Mouse (Mus musculus) urinary bladder, postnatal 36 days (tissue): ENCODE results near the gene Npnt.

ENCODE experiments used
- DNase-seq, 2 experiments: peaks; one replicate each; pipeline ENCODE4 v3.0.0; 2022; ENCODE audit warnings: low spot score in 2 of 2, mixed read lengths in 1 of 2

Npnt gene

DNA sequence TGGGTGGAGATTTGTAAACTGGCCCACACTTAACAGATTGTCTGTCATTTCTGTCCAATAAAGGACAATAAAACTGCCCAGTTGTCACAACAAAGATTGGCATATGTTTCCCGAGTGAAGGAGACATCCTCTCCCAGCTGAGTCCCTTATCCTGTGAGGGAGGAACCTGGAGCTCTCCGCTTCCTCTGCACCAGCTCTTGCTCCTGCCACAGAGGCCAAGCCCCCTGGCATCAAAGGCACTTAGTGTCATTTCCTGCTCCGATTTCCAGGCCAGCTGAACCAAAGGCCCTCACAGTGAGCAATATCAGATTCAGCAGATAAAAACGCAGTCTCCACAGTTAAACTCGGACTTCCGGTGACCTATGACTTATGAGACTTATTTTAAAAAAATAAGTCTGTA is 93.4 kb downstream of the Npnt start:
- DNase-seq, result no peak

DNA sequence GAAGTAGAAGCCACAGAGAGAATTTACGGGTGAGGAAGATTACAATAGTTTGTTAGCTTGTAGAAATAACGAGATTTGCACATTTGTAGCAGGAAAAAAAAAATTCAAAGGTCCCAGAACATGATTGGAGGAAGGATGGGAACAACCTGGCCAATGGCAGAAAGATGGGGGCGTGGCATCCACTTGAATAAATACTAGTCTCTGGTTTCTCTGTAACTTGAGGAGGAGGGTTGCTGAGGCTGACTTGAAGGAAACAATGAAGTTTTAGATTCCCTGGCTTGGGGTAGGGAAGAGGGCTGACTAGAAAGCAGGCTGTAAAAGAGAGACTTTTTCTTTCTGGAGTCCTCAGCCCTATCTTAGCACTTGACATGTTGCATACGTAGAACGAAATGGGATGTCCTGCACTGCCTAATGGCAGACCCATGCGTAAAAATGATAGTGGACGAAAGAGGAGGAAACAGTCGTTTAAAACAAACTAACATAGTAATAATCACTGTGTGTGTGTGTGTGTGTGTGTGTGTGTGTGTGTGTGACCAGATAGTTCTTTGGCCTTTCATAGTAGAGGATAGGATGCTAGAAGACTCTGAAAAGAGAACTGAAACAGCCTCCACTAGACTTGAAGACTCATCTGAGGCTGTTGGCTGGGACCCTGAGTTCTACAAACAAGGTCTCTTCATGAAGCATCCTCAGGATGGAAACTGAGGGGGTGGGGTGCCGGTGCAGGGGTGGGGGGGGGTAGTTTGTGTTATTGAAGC is 94.5 kb downstream of the Npnt start:
- DNase-seq, result no peak

DNA sequence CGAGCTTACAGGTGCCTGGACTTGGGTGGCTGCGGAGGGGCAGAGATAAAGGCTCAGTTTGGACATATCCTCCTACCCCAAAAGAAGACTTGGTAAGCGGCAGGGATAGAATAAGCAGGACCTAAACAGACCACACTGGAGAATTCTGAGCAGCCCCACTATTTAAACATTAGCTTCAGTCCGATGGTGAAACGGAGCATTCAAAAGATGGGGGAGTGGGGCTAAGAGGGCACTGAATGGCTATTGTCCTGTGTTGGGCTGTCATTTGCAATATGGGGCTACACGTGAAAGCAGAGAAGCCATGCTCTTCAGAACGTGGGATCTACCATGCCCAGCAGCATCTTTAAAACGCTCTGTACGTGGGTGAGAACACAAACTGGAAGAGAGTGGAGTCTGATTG is 95.8 kb downstream of the Npnt start:
- no peak for DNase-seq

DNA sequence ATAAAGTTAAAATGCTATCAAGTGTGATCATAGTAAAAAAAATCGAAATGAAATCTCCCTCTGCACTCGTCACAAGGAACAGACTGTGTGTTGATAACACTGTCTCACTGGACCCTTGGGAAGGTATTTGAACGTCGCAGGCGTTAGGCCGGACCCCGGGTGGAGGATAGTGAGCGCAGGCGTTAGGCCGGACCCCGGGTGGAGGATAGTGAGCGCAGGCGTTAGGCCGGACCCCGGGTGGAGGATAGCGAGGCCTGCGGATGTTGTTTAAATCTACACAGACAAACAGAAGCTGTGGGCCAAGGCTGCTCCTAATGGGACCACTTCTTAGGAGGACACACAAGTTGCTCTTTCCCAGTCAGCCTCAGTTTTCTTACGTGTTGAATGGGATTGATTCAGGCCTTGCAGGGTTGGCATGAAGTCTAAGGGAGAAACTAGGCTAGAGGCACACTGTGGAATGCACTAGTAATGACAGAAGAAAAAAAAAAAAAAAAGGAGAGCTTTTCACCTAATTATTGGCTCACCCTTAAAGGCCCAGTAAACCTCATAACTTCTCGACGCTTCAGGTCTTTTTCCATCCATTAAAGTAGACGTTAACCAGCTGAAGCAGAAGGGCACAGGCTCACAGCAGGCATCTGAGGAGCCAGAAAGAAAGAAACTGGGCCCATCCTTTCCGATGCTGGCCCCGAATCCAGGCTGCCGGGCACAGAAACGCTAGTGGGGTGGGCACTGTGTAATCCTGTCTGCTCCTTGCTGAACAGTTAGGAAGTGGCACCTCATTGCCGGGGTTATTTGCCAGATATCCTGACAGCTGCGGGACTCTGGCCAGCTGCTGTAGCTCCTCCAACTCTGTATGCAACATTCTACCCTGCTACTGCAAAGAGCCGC is 98.0 kb downstream of the Npnt start:
- peak in 1 of 2 experiments; percentile 15 for DNase-seq

DNA sequence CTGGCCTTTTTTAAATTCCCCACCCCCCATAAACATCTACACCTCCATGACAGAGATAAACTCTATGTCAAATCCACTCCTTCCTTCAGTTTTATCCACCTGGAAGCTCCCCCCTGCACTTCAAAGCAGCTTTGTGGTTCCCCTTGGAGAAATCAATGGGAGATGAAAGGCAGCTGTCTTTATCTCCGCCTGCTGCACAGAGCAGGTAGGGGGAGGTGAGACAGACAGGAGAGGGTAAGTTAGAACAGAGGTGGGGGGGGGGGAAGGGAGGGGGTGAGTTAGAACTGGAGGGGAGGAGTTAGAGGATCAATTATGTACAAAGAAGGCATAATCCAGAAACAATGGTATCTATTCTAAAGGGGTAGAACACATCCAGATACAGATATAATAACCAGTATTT is 98.7 kb downstream of the Npnt start:
- no peak for DNase-seq

DNA sequence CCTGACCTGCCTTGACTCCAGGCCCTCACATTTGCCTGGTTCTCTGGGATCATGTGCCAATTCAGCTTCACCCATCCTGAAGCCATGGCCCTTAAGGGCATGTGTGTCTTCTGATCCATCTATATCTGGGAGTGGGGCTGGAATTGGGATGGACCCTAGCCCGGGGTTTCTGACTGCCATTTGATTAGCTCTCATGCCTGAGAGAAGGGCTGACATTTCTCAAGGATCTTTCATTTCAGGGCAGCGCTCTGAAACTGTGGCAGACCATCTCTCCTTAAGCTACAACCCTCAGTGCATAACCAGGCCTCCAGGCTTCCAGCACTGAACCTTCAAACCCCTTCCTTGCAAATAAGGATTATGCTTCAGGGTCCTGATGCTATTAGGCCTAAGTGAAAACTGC is 99.7 kb downstream of the Npnt start:
- no peak for DNase-seq

DNA sequence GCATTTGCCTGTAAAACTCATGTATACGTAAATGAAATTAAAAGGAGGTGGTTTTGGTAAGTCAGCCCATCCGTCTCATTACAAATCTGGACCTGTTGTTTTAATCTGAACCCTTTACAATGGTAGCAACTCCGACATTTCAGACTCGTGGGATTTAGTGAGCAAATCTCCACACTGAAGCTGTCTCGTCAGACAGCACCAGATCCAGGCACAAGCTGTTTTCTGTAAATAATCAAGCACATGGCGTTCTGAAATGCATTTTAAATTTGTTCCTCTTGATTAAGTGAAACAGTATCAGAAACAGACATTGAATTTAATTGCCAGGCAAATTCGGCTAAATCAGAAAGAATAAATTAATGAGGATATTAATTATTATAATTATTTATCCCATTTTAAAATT is 100.4 kb downstream of the Npnt start:
- no peak for DNase-seq

DNA sequence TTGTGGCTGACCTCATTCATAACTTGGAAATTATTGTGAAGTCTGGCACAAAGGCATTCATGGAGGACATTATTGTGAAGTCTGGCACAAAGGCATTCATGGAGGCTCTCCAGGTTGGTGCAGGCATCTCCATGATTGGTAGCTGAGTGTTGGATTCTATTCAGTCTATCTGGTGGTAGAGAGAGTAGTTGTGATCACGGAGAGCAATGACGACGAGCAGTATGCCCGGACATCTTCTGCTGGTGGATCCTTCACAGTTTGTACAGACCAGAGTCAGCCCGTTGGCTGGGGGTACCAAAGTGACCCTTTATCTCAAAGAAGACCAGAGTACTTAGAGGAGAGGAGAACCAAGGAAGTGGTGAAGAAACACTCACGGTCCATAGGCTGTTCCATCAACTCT is 107.4 kb downstream of the Npnt start:
- no peak for DNase-seq

DNA sequence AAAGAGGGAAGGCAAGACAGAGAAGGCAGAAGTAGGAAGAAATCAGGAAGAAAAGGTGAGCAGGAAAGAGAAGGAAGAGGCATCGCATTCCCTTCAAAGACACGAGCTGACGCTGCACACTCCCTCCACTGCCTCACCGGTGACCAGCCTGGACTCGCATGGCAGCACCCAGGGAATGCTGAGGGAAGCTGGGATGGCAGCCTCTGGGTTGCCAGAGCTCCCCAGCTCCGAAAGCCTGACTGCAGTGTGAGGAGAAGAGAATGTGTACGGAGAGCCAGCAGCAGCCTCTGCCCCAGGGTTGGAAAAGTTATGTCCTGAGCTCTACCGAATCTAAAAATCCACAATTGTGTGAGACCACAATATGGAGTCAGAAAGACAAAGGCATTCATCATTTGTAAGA is 110.6 kb downstream of the Npnt start:
- no peak for DNase-seq

DNA sequence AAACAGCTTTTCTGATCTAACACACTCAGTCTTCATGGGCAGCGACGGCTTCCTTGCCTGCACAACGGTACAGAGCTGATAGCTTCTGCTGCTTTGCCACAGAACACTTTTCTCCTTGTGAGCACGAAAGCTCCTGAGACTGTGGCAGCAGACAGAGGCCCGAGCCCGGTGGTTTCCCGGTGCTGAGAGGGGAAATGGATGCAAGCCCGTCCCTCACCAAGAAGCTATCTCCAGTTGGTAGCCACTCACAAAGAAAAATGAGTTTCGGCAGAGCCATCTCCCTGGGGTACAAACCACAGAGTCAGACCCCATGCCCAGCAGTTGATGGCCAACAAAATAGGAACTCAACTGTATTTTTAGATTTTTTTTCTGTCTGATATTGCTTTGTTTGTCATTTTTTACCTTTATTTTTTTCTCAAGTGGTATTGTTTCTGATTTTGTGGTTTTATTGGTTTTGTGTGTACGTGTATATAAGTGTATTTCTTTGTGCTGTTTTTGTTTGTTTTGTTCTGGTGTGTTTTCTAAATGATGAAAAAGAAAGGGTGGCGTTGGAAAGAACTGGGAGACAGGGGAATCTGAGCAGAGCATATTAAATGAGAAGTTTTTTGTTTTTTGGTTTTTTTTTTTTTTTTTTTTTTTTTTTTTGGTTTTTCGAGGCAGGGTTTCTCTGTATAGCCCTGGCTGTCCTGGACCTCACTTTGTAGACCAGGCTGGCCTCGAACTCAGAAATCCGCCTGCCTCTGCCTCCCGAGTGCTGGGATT is 111.3 kb downstream of the Npnt start:
- DNase-seq, result no peak

DNA sequence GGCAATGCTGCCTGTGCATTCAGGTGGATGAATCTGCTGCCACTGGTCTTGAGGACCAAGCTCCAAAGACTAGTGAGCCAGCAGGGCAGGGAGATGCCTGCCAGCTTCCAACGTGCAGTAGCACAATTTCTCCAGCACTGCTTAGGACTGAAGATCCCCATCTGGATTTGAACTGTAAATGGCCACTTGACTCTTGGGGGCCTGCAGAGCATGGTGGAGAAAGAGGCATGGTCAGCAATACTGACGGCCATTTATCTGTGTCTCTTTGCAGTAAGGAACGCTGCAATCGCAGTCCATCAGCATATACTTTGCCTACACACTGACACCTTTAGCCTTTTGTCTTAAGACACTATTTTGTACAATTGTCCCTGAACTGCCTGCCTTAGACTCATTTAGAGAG is 113.0 kb downstream of the Npnt start:
- DNase-seq, result no peak

DNA sequence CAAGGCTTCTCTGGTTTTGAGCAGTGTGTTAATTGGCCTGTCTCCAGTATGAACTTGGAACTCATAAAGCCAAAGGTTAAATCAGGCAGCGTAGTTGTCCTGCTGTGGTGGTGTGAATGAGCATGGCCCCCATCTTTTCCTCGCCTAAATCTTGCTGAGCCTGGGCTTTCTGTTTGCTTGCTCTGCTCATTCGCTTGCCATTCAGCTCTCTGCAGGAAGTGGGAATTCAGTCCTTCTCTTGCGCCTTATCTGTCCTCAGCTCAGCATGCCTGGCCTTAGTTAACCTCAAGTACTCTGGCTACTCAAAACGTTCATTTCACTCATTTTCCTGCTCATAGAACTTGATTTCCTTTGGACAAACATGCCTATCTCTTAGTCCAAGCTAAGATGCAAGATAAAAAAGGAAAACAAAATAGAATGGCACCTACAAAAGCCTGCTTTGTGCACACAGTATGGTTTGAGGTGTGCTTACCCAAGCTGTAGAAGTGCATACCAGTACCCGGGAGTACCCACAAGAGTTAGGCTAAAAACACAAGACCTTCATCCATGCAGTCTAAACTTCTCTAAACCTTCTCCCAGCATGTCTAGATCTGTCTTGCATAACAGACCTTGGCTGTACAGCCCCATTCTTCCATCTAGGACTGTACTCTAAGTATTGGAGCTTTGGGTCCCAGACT is 114.8 kb downstream of the Npnt start:
- no peak for DNase-seq
